Mouse (Mus musculus) small intestine, adult 2 months (tissue): ENCODE measurements around the gene Doc2g.

Experiments used
- CTCF ChIP-seq: fragments of 200-500 bp; IDR thresholded peaks from 2 replicates; pipeline ENCODE4 v1.5.1; 2012; ENCODE audit warnings: low read depth, mild to moderate bottlenecking, control low read depth, inconsistent platforms, low read length, moderate library complexity, mixed read lengths; ENCODE audit not compliant: insufficient replicate concordance, insufficient read length; ENCODE audit errors: extremely low read depth
- POLR2A ChIP-seq: fragments of 200-500 bp; IDR thresholded peaks from 2 replicates; pipeline ENCODE4 v1.6.1; 2012; ENCODE audit warnings: low read depth, mild to moderate bottlenecking, control low read depth, inconsistent platforms, low read length, moderate library complexity

GRCm38 (mm10) chr19:4018743-4019583 lies 15.8 kb downstream of the Doc2g start:
- TF ChIP-seq CTCF = peak; percentile 93; the same call in 1 of the 2 replicates
- peak; percentile 36; the same call in 1 of the 2 replicates for TF ChIP-seq POLR2A
